Mouse (Mus musculus) gastrocnemius, postnatal 10 days (tissue): Measurements from ENCODE around the gene Etv5. TPM values are rescaled to one million over a fixed set of nuclear protein-coding genes. Genes with fewer than 3 reads are reported as not detected.

Experiments
- DNase-seq: peaks from one replicate; pipeline ENCODE4 v3.0.0; 2021; ENCODE audit warnings: mixed read lengths
- long read RNA-seq, 2 experiments: library from polyadenylated mRNA; stranded (forward); transcript quantifications; one replicate each; pipeline ENCODE4 v2.0.0; 2021
- total RNA-seq, 2 experiments: library from RNA; stranded (reverse); gene quantifications; 2 replicates each; pipeline ENCODE4 v1.2.3; 2021

The Etv5 gene
- 10 to 100 TPM; 22.2 to 23.6 TPM for total RNA-seq
- long read RNA-seq, experiment 1, transcript Etv5-201 (13 exons, 3,975 nt): major isoform, 23 of 29 reads
- long read RNA-seq, experiment 1, partial matches to known transcripts: 5 of 29 reads
- long read RNA-seq, experiment 1, other reads (novel, unspliced or antisense): 1 of 29 reads
- long read RNA-seq, experiment 2, transcript Etv5-201 (13 exons, 3,975 nt): major isoform, 16 of 21 reads
- long read RNA-seq, experiment 2, partial matches to known transcripts: 4 of 21 reads
- long read RNA-seq, experiment 2, other reads (novel, unspliced or antisense): 1 of 21 reads

DNA sequence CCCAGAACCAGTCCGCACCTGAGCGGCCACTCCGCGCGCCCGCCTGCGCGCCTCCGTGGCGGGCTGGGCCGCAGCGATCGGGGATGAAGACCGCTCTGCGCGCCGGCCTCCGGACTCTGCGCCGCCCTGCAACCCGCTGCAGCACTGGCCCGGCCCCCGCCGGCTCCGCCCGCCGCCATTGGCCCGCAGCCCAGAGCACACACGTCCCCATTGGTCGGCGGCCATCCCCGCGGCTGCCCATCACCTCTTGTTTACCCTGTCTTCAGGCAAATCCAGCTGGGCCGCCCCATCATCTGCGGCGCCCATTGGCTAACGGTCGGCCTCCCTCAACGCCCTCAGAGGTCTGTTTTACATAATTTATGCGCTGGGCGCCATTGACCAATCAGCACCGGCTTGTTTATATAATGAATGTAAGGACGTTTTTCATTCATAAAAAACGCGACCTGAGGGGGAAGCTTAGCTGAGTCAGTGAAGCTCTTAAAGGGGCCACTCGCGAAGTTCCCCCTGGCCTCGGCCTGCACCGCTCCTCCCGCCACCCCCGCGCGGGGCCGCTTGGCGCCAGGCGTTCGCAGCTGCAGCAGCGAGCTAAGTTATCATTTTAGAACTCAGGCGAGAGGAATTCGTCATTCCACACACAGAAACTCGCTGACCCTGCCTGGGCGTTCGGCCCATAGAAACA, at the start of gene Etv5:
TSS of gene Etv5 (minus strand) at position 221 of the 679 bp plus-strand sequence.
- DNase-seq: peak; percentile 99

DNA sequence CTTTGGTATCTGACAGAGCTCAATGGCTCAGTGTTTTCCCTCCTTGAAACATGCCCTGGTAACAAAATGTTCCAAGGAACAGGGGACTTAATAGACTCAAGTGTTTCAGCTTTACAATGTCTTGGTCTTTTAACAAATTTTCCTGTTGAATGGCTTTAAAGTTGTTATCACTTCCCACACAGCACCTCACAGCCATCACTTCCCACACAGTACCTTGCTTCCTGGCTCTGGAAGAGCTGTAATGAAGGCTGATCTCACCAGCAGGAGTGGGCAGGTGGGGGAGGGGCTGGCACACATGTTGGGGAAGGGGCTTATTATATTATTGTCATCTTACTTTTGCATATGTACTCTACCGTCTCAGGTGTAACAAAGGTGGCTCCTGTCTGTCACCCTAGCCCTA, 44.4 kb upstream of the Etv5 start:
- no peak for DNase-seq

- DNase-seq: no peak
Observed at GRCm38 (mm10) chr16:22479322-22479721, 39.8 kb upstream of the Etv5 start.

DNA sequence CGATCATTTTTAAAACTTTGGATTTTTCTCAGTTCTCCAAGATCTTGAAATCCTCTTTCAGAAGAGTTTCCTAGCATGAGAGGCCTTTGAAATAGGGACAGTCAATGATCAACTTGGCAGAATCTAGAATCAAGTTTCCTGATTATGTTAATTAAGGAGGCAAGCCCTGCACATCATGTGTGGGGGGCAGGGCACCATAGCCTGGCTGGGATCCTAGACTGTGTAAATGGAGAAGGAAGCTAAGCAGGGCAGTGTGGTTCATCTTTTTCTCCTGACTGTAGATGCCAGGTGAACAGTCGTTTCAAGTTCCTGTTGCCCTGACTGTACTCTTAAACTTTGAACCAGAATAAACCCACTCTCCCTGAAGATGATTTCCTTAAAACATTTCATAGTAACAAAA, 32.2 kb upstream of the Etv5 start:
- DNase-seq: no peak

- no peak for DNase-seq
Observed at GRCm38 (mm10) chr16:22469385-22469784, 29.9 kb upstream of the Etv5 start.

GRCm38 (mm10) chr16:22467111-22467510, 27.6 kb upstream of the Etv5 start:
- DNase-seq: no peak

GRCm38 (mm10) chr16:22466381-22466780, 26.9 kb upstream of the Etv5 start:
- no peak for DNase-seq

- no peak for DNase-seq
Observed at GRCm38 (mm10) chr16:22462220-22462619, 22.7 kb upstream of the Etv5 start.

GRCm38 (mm10) chr16:22461728-22462127, 22.2 kb upstream of the Etv5 start:
- no peak for DNase-seq

DNA sequence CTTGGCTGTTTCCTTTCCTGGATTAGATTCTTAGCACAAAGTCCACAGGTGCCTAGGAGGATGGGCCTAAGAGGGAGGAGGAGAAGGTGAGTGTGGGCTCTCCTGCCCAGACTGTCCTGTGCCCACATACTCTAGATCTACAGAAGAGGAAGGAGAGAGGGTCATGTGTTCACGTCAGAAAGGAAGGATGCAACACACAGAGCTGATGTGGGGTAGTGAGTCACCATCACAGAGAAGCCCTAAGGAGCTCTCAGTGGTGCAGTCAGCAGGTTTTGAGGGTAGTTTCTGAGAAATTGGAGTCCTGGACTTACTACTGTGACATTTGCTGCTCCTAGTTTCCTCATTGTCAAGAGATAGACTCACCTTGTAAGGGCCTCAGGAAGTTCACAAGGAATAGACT, 21.4 kb upstream of the Etv5 start:
- no peak for DNase-seq

- no peak for DNase-seq
Observed at GRCm38 (mm10) chr16:22452082-22452481, 12.6 kb upstream of the Etv5 start.

DNA sequence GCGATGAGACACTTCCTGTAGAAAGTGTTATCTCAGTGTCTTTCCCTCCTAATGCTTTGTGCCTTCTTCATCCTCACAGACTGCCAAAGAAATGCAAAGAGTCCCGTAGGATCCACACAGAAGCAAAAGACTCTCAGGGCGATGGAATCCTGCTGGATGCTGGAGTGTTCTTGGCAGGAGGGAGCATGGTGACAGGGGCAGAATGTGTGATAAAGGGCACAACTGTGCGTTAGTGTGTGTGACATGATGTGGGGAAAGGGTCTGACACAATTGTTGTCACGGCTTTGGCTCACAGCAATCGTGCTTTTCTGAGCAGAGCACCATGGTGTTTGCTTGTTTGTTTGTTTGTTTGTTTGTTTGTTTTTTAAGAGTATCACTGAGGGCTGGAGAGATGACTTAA, 8.6 kb upstream of the Etv5 start:
- no peak for DNase-seq

GRCm38 (mm10) chr16:22444786-22445185, 5.3 kb upstream of the Etv5 start:
- DNase-seq: no peak

- no peak for DNase-seq
Observed at GRCm38 (mm10) chr16:22442202-22442601, 2.7 kb upstream of the Etv5 start.

DNA sequence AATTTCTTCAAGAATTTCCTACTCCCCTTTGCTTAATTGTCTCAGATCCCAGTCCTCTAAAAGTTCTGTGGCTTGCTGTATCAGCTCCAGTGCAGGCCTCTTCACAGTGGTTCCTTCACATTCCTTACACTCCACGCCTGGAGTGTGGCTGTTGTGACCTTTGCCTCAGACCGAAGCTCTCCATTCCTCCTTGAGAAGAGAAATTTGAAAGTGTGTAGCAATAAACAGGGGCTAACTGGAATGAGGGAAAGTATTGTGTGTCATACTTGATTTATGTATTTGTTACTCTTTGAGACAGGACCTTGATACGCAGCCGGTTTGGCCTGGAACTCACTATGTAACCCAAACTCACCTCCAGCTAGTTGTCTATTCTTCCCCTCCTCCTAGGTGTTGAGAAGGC, 1.8 kb upstream of the Etv5 start:
- DNase-seq: no peak

GRCm38 (mm10) chr16:22440269-22440668, 750 bp upstream of the Etv5 start:
- peak; percentile 45 for DNase-seq

DNA sequence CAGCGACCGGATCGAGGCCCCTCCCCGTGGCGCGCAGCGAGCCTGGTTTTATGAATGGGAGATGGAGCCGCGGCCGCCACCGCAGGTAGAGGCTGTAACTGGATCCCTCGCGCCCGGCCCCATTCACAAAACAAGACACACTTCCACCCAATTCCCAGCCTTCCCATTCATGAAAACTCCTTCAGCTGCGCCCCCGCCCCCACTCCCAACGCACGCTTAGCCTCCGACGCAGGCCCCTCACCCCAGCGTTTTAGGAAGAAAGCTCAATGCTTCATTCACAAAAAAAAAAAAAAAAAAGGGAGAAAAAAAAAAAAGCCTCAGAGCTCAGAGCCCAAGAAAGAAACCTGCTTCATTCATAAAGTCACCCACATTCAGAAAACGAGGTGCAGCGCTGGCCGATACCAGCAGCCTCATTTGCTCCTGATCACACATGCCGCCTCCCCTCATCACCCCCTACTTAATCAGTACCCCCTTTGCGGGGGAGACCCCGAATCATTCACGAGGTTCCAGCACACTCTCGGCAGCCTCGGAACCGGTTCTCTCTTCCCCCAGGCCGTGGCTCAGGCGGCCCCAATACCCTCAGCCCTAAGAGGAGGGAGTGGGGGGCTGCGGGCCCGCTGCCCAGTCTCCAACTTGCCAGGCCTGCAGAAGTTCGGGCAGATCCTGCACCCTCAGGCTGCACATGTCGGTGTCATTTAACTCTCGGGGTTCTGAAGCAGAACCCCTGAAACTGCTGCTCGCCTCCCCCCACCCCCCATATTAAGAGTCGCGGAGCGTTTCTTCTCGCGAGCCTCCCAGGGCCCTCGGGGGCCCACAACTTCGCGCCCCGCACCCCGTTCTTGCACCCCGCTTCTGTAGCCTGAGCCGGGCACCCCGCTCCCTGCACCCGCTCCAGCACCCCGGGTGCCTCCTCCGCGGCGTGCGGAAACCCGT, 812 bp downstream of the Etv5 start:
- peak; percentile 64 for DNase-seq

DNA sequence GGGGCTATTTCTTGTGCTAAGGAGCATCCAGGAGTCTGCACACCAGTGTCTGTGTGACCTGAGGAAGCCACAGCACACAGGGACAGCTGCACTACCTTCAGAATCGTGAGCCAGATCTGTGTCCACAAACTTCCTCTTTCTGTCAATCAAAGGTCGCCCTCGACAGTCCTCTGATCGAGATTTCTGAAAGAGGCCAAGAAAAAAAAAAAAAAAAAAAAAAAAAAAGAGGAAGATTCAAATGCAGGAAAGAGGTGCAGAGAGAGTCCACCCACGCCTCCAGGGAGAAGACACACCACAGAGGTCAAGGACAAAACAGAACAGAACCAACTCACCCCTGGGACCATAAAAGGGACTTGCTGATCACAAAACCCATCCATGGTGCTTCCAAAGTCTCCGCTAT, 3.4 kb downstream of the Etv5 start:
- DNase-seq: no peak

GRCm38 (mm10) chr16:22434530-22434929, 5.0 kb downstream of the Etv5 start:
- DNase-seq: no peak

- DNase-seq: no peak
Observed at GRCm38 (mm10) chr16:22433944-22434343, 5.6 kb downstream of the Etv5 start.

GRCm38 (mm10) chr16:22431773-22432172, 7.7 kb downstream of the Etv5 start:
- DNase-seq: no peak

- DNase-seq: no peak
Observed at GRCm38 (mm10) chr16:22431335-22431734, 8.2 kb downstream of the Etv5 start.
